Mouse (Mus musculus): Measurements from ENCODE around the gene Rps24. TPM values are rescaled to one million over a fixed set of nuclear protein-coding genes. Genes with fewer than 3 reads are reported as not detected.
A peak's percentile ranks its signal among the peaks of the same experiment; 100 is the strongest.
"Not testable (repeated sequence)": the region's sequence is repeated elsewhere in the genome, so short reads cannot be mapped to it uniquely, and the experiment has no call there.

Gene Rps24
- polyA plus RNA-seq (2015; fragmentation: Nextera tagmentation; extraction: Ambion mirVana), result 469 and 502 TPM in 2 replicates

GRCm38 (mm10) chr14:24486773-24487227, at the start of gene Rps24, which contains the start of gene Polr3a:
Gene Rps24 (plus strand): TSS chr14:24487125.
Gene Polr3a (minus strand): TSS chr14:24487058.
- under 1% methylated on average over 30 of the region's 30 CpGs for whole genome bisulfite sequencing
- peak; percentile 59 for ATAC-seq (replicated peaks)
- peak within 1 kb of the TSS; percentile 49 for H3K27ac ChIP-seq

GRCm38 (mm10) chr14:24443529-24443928, 43.4 kb upstream of the Rps24 start:
- not testable (repeated sequence) for H3K4me2 ChIP-seq; H3K4me1 ChIP-seq; H3K27ac ChIP-seq; H3K27me3 ChIP-seq (replicated peaks); H3K9ac ChIP-seq; H3K4me3 ChIP-seq; H3K9me3 ChIP-seq; ATAC-seq (replicated peaks)
- peaks cover 16% of the 10 kb centered on the region; the same call in 1 of the 2 replicates for H3K36me3 ChIP-seq (replicated peaks)
- 93% methylated on average over 4 of the region's 4 CpGs for WGBS

More at GRCm38 (mm10) chr14:24486773-24487227, at the start of gene Rps24, which contains the start of gene Polr3a:
- peaks cover 13% of the 10 kb centered on the region for H3K36me3 ChIP-seq (replicated peaks)
- H3K4me2 ChIP-seq, result peak within 1 kb of the TSS; percentile 68
- H3K4me3 ChIP-seq, result peak within 1 kb of the TSS; percentile 92
- H3K9ac ChIP-seq, result peak within 1 kb of the TSS; percentile 82
- no peaks in the 10 kb centered on the region for H3K9me3 ChIP-seq
- no peaks in the 10 kb centered on the region for H3K27me3 ChIP-seq (replicated peaks)
- peaks cover 22% of the 10 kb centered on the region for H3K4me1 ChIP-seq

GRCm38 (mm10) chr14:24458191-24458590, 28.7 kb upstream of the Rps24 start:
- no peak for ATAC-seq (replicated peaks)
- H3K4me2 ChIP-seq, result no peak overlapping the region
- H3K27me3 ChIP-seq (replicated peaks), result no peaks in the 10 kb centered on the region
- no peak overlapping the region for H3K9ac ChIP-seq
- H3K27ac ChIP-seq, result no peak overlapping the region
- peaks cover 70% of the 10 kb centered on the region for H3K36me3 ChIP-seq (replicated peaks)
- no peaks in the 10 kb centered on the region for H3K4me1 ChIP-seq
- H3K4me3 ChIP-seq, result no peak overlapping the region
- 89% methylated on average over 3 of the region's 3 CpGs for WGBS
- no peaks in the 10 kb centered on the region for H3K9me3 ChIP-seq

GRCm38 (mm10) chr14:24468806-24469205, 18.1 kb upstream of the Rps24 start:
- no peak overlapping the region for H3K4me3 ChIP-seq
- no peak for ATAC-seq (replicated peaks)
- H3K27ac ChIP-seq, result no peak overlapping the region
- H3K4me2 ChIP-seq, result no peak overlapping the region
- 90% methylated on average over 6 of the region's 6 CpGs for WGBS
- H3K4me1 ChIP-seq, result no peaks in the 10 kb centered on the region
- H3K9ac ChIP-seq, result no peak overlapping the region
- H3K9me3 ChIP-seq, result no peaks in the 10 kb centered on the region
- no peaks in the 10 kb centered on the region for H3K27me3 ChIP-seq (replicated peaks)
- peaks cover 75% of the 10 kb centered on the region for H3K36me3 ChIP-seq (replicated peaks)

GRCm38 (mm10) chr14:24486241-24486767, 621 bp upstream of the Rps24 start:
- Histone ChIP-seq H3K4me1 (peaks cover 17% of the 10 kb centered on the region), H3K27ac (peak overlapping the region; percentile 49), H3K36me3 (replicated peaks) (peaks cover 13% of the 10 kb centered on the region), H3K9ac (peak overlapping the region; percentile 82), H3K4me2 (peak overlapping the region; percentile 68), H3K9me3 (no peaks in the 10 kb centered on the region), H3K4me3 (peak overlapping the region; percentile 92), H3K27me3 (replicated peaks) (no peaks in the 10 kb centered on the region)
- 8% methylated on average over 13 of the region's 13 CpGs for WGBS
- ATAC-seq (replicated peaks), result peak; percentile 15; the same call in 1 of the 2 replicates

- peaks cover 14% of the 10 kb centered on the region for H3K36me3 ChIP-seq (replicated peaks)
- not testable (repeated sequence) for H3K4me3 ChIP-seq; H3K27ac ChIP-seq; H3K9ac ChIP-seq; H3K9me3 ChIP-seq; H3K27me3 ChIP-seq (replicated peaks); ATAC-seq (replicated peaks); H3K4me2 ChIP-seq
- WGBS, result 89% methylated on average over 7 of the region's 7 CpGs
- H3K4me1 ChIP-seq, result peaks cover 51% of the 10 kb centered on the region
These were observed 2.8 kb downstream of the Rps24 start for GRCm38 (mm10) chr14:24489772-24490171.

- Histone ChIP-seq H3K4me2 (peak overlapping the region; percentile 72), H3K9me3 (no peaks in the 10 kb centered on the region), H3K36me3 (replicated peaks) (peaks cover 15% of the 10 kb centered on the region), H3K27me3 (replicated peaks) (no peaks in the 10 kb centered on the region), H3K4me1 (peaks cover 47% of the 10 kb centered on the region), H3K4me3 (peak overlapping the region; percentile 59), H3K27ac (peak overlapping the region; percentile 71), H3K9ac (peak overlapping the region; percentile 84)
- under 1% methylated on average over 64 of the region's 64 CpGs for WGBS
- peak; percentile 92 for ATAC-seq (replicated peaks)
These were observed 3.7 kb downstream of the Rps24 start for GRCm38 (mm10) chr14:24490468-24491265.

GRCm38 (mm10) chr14:24491266-24491981, 4.5 kb downstream of the Rps24 start:
- Histone ChIP-seq H3K4me2 (peak overlapping the region; percentile 72), H3K4me3 (peak overlapping the region; percentile 59), H3K36me3 (replicated peaks) (peaks cover 22% of the 10 kb centered on the region), H3K4me1 (peaks cover 40% of the 10 kb centered on the region), H3K27ac (peak overlapping the region; percentile 71), H3K9me3 (no peaks in the 10 kb centered on the region), H3K27me3 (replicated peaks) (no peaks in the 10 kb centered on the region), H3K9ac (peak overlapping the region; percentile 84)
- WGBS, result 4% methylated on average over 11 of the region's 11 CpGs
- no peak for ATAC-seq (replicated peaks)

- 85% methylated on average over 9 of the region's 9 CpGs for WGBS
- Histone ChIP-seq H3K9ac (no peak overlapping the region), H3K27me3 (replicated peaks) (no peaks in the 10 kb centered on the region), H3K4me2 (no peak overlapping the region), H3K9me3 (no peaks in the 10 kb centered on the region), H3K27ac (no peak overlapping the region), H3K4me3 (no peak overlapping the region), H3K4me1 (peaks cover 40% of the 10 kb centered on the region), H3K36me3 (replicated peaks) (peaks cover 41% of the 10 kb centered on the region)
- no peak for ATAC-seq (replicated peaks)
These were observed 6.3 kb downstream of the Rps24 start for GRCm38 (mm10) chr14:24493256-24493655.

- Histone ChIP-seq H3K4me3 (no peak overlapping the region), H3K27ac (no peak overlapping the region), H3K27me3 (replicated peaks) (no peaks in the 10 kb centered on the region), H3K36me3 (replicated peaks) (peaks cover 46% of the 10 kb centered on the region), H3K4me1 (peaks cover 41% of the 10 kb centered on the region), H3K4me2 (no peak overlapping the region), H3K9ac (no peak overlapping the region), H3K9me3 (no peaks in the 10 kb centered on the region)
- no peak for ATAC-seq (replicated peaks)
- whole genome bisulfite sequencing, result 94% methylated on average over 1 of the region's 1 CpGs
These were observed 9.6 kb downstream of the Rps24 start for GRCm38 (mm10) chr14:24496507-24496906.

GRCm38 (mm10) chr14:24497443-24497842, 10.5 kb downstream of the Rps24 start:
- no peak for ATAC-seq (replicated peaks)
- Histone ChIP-seq H3K27me3 (replicated peaks) (no peaks in the 10 kb centered on the region), H3K4me3 (no peak overlapping the region), H3K4me2 (no peak overlapping the region), H3K9ac (no peak overlapping the region), H3K27ac (no peak overlapping the region), H3K4me1 (peaks cover 35% of the 10 kb centered on the region), H3K9me3 (no peaks in the 10 kb centered on the region), H3K36me3 (replicated peaks) (peaks cover 42% of the 10 kb centered on the region)
- 87% methylated on average over 1 of the region's 1 CpGs for WGBS
